Mouse (Mus musculus) Patski (cell line): ENCODE results near the gene Calcoco2. TPM values are rescaled to one million over a fixed set of nuclear protein-coding genes. Genes with fewer than 3 reads are reported as not detected.
"Not testable (repeated sequence)": the region's sequence is repeated elsewhere in the genome, so short reads cannot be mapped to it uniquely, and the experiment has no call there.

Experiments used
- ATAC-seq: fragments of 100-300 bp; one replicate; pipeline ENCODE4 v1.8.0; 2021
- CTCF ChIA-PET: fragments of 350-600 bp; sonication (Branson Sonifier 250); formaldehyde crosslinking; loops from one replicate; lab custom pipeline; 2022; ENCODE audit warnings: inconsistent platforms; lab: Charles Lee
- POLR2A ChIA-PET: fragments of 350-600 bp; sonication (Branson Sonifier 250); formaldehyde crosslinking; loops from one replicate; lab custom pipeline; 2022; ENCODE audit warnings: antibody characterized with exemption, inconsistent platforms; lab: Charles Lee
- DNase-seq: peaks from one replicate; pipeline ENCODE4 v3.0.0-alpha.2; 2011; ENCODE audit warnings: low read depth, low spot score
- H3K27me3 ChIP-seq: fragments of 371-371 bp; one replicate; pipeline ENCODE4 v1.5.1; 2021
- CTCF ChIP-seq: fragments of 100-300 bp; IDR thresholded peaks from one replicate; pipeline ENCODE4 v1.5.1; 2021
- in situ Hi-C: fragments of 300-500 bp; cut with MboI; formaldehyde crosslinking; loops from 3 replicates; pipeline ENCODE4 v1.11.1; 2018; ENCODE audit warnings: low pct_unique_long_range_greater_than_20kb, mixed read lengths
- polyA plus RNA-seq: library from polyadenylated mRNA; unstranded; gene quantifications from one replicate; pipeline ENCODE4 v1.2.3, GENCODE M21; 2021

Calcoco2 gene
- polyA plus RNA-seq: not detected

DNA sequence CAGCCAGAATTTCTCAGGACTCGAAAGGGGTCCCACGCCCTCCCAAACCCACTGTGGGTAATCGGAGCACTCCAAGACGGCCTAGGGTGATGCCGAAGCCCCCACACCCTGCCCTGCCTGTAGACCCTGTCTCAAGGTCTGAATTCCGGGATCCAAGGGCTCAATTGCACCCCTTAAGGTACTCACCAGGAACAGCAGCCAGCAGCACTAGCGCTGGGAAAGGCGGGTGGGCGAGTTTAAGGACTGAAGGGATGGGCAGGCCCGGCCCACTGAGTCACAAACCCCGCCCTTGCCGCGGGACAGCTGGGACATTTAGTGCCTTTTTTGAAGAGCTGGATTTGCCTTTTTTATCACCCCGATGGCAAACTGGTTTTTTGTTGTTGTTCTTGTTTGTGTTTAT lies at the start of gene Calcoco2:
Gene Calcoco2 (minus strand): TSS at position 214 of the 400 bp plus-strand sequence.
- ATAC-seq (no peak), DNase-seq (no peak)
- no peaks in the 10 kb centered on the region for H3K27me3 ChIP-seq
- in situ Hi-C loops: no loop called here
- no peak for TF ChIP-seq CTCF
- ChIA-PET CTCF (interaction anchor here (1.8 to 2.2 kb wide), 2 partner anchors 19 to 22 kb away, joined by 6 to 7 read pairs; partner anchors contain the start of gene Ttll6), POLR2A (no interaction called here)

DNA sequence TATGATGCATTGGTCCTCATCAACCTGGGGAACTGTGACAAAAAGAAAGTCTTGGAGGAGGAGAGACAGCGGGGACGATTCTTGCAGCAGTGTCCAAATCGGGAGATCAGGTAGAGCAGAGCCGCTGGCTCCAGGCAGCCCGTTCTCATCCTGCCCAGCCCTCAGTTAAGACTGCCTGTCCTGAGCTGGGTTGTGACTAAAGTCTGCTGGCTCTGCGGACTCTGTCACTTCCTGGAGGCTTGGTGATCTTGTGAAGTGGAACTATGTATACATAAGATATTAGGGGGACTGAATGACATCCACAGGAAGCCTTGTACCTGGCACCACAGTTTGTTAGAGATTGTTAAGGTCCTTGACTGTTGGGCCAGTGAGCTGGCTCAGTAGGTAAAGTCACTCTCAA lies 35.7 kb upstream of the Calcoco2 start:
- ATAC-seq (no peak), DNase-seq (no peak)
- TF ChIP-seq CTCF: no peak
- in situ Hi-C loops: no loop called here
- H3K27me3 ChIP-seq: no peaks in the 10 kb centered on the region
- ChIA-PET CTCF (interaction anchor here (1.3 to 2.2 kb wide), 3 partner anchors 14 to 93 kb away, joined by 3 to 5 read pairs (median 4); partner anchors contain the start of gene Ttll6), POLR2A (interaction anchor here (0.7 kb wide), 1 partner anchor 67 kb away, joined by 4 read pairs; no protein-coding TSS in a partner anchor)

DNA sequence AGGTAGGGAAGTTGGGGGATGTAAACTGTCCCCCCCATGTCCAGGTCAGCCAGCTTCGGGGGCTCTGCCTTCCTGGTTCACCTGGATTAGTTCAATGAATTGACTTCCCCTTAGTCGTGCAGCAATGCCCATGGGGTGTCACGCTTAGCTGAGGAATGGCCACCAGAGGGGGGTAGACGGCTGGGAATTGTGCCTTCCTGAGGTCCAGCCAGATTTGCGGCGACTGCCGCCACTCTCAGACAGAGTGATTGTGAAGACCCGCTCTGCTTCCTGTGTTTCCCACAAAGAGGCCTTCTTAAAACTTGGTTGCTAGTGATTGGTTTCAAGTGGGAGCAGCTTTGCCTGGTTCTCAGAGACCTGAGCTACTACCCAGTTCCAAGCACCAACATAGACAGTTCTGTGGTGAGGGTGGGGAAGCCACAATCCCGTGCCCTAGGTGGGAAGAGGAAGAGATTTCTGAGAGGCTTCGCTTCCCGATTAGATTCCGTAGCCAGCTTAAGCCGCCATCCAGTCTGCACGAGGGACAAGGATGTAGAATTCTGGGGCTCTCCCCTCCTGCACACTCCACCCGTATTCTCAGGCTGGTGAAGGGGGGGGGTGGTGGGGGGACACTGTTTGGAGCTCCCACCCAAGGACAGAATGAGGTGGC lies 34.0 kb upstream of the Calcoco2 start:
- in situ Hi-C loops: no loop called here
- POLR2A ChIA-PET: interaction anchor here (0.6 kb wide), 2 partner anchors 69 to 104 kb away, joined by 3 to 4 read pairs; no protein-coding TSS in a partner anchor
- DNase-seq (no peak), ATAC-seq (no peak)
- CTCF ChIA-PET: interaction anchor here (0.8 to 1.7 kb wide), 7 partner anchors 13 to 111 kb away, joined by 3 to 11 read pairs (median 4); no protein-coding TSS in a partner anchor
- no peaks in the 10 kb centered on the region for H3K27me3 ChIP-seq
- peak; percentile 81 for TF ChIP-seq CTCF

DNA sequence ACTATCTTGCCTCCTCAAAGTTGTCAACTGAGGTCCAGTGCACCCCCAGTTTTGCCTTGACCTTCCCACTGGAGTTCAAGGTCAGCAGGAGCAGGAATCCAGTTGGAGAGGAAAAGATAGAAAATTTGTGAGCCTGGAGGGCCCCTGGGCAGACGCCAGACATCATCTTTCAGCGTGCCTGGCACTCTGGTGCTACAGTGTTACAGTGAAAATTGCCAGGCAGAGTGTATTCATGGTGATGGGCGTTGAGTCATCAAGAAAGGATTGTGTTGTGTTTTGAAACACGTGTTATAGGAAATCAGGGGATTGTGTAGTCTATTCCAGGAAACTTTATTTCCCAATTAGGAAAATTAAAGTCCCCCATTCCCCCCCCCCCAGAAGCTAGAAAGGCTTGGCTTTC lies 32.0 kb upstream of the Calcoco2 start:
- no peak for ATAC-seq
- no peaks in the 10 kb centered on the region for H3K27me3 ChIP-seq
- no peak for DNase-seq
- TF ChIP-seq CTCF: no peak
- in situ Hi-C loops: loop anchor here (5.0 kb wide), 1 partner anchor 94 kb away; no protein-coding TSS in a partner anchor
- ChIA-PET POLR2A (interaction anchor here (0.6 kb wide), 1 partner anchor 172 kb away, joined by 4 read pairs; no protein-coding TSS in a partner anchor), CTCF (interaction anchor here (1.2 kb wide), 2 partner anchors 94 to 96 kb away, joined by 4 to 7 read pairs; no protein-coding TSS in a partner anchor)

DNA sequence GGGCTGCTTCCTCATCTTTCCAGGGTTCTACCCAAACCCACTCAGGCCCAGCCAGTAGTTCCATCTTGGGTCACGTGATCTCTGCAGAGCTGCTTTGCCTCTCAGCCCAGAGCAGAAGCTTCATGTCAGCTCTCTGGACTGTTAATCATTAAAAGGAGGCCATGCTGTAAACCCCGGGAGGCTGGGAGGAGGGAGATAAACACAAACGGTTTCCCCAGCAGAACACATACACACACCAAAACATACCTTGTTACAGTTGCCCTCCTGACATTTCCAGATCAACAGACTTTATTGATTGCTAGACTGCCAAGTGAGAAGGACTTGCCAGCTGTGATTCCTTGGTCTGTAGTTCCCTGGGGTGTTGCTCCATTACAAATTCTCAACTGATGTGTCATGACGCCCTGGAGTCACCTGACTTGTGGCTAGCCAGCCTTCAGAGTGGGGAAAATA lies 29.0 kb upstream of the Calcoco2 start:
- ChIA-PET POLR2A (no interaction called here), CTCF (interaction anchor here (0.6 to 0.9 kb wide), 2 partner anchors 48 to 314 kb away, joined by 3 read pairs; no protein-coding TSS in a partner anchor)
- DNase-seq (peak; percentile 92), ATAC-seq (peak; percentile 77)
- in situ Hi-C loops: loop anchor here (5.0 kb wide), 1 partner anchor 97 kb away; no protein-coding TSS in a partner anchor
- TF ChIP-seq CTCF: no peak
- H3K27me3 ChIP-seq: no peaks in the 10 kb centered on the region

DNA sequence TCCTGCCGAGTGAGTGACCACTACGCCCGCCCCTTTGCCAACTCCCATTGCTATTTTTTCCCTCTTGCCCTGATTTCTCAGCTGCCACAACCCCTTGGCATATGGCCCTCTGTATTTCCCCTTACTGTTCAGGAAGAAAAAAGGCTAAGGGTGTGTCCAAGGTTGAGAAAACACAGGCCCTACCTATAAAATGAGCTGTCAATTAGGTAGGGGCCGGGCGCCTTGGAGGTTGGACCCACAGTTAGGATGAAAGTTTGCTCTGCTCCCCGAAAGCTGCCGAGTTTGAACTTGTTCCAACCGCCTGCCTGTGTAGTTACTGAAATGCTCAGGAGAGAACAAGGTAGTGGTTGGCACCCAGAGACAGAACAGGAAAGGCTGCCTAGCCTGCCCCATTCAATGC lies 24.1 kb upstream of the Calcoco2 start:
- in situ Hi-C loops: no loop called here
- no peak for TF ChIP-seq CTCF
- ATAC-seq (no peak), DNase-seq (no peak)
- CTCF ChIA-PET: interaction anchor here (1.1 to 2.0 kb wide), 3 partner anchors 9 to 99 kb away, joined by 3 to 7 read pairs (median 3); no protein-coding TSS in a partner anchor
- no peaks in the 10 kb centered on the region for H3K27me3 ChIP-seq
- POLR2A ChIA-PET: no interaction called here

DNA sequence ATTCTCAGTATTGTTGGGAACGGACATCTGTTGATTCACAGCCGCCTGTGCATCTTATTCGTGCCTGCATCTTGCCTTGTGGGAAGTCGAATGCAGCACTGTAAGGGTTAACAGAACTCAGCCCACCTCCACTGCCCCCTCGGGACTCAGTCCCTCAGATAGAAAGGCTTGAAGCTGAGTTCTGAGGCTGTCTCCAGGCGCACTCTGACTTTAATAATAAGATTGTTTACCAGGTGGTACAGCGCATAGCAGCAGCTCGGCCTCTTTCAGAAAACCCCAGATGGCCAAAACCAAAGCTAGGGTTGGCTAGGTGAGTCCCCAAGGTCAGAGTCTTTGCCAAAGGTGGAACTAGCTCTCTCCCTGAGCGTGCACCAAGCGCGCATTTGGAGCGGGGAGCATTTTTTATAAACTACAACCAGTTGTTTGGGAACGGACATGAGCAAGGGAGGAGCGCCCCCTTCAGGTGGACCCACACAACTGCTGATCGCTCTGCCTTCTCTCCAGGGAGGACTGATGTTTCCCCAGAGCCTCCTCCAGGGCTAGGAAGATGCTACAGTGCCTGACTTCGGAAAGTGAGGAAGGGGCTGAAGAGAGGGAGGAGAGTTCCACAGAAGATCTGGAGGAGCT lies 21.6 kb upstream of the Calcoco2 start, which contains the start of gene Ttll6:
Gene Ttll6 (plus strand): TSS at position 548 of the 627 bp plus-strand sequence.
- ChIA-PET POLR2A (interaction anchor here (0.6 kb wide), 1 partner anchor 463 kb away, joined by 6 read pairs; no protein-coding TSS in a partner anchor), CTCF (interaction anchor here (0.6 to 1.7 kb wide), 12 partner anchors 9 to 172 kb away, joined by 3 to 7 read pairs (median 4); partner anchors contain the start of genes Calcoco2 and Ube2z)
- no peaks in the 10 kb centered on the region for H3K27me3 ChIP-seq
- in situ Hi-C loops: loop anchor here (5.0 kb wide), 1 partner anchor 41 kb away; no protein-coding TSS in a partner anchor
- TF ChIP-seq CTCF: peak; percentile 97
- ATAC-seq (no peak), DNase-seq (no peak)

DNA sequence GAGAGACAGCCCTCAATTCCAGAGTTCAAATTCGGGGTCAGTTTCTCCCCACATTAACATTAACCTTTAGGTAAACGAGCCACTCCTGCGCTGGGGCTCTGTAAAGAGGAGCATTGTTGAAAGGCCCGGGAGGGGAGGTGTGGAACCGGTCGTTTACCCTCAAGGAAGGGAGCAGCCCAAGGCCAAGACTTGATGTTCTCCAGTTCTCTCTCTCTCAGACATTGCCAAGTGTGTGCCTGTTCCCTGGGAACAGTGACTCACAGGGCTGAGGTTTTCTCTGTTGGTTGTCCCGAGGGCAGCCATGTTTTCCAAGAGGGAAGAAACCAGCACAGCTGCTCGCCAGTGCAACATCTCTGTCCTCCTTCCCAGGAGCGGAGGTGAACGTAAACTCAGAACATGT lies 18.8 kb upstream of the Calcoco2 start:
- H3K27me3 ChIP-seq: no peaks in the 10 kb centered on the region
- POLR2A ChIA-PET: no interaction called here
- ATAC-seq (no peak), DNase-seq (no peak)
- in situ Hi-C loops: loop anchor here (5.0 kb wide), 1 partner anchor 38 kb away; no protein-coding TSS in a partner anchor
- CTCF ChIA-PET: interaction anchor here (1.2 kb wide), 1 partner anchor 37 kb away, joined by 6 read pairs; no protein-coding TSS in a partner anchor
- no peak for TF ChIP-seq CTCF

DNA sequence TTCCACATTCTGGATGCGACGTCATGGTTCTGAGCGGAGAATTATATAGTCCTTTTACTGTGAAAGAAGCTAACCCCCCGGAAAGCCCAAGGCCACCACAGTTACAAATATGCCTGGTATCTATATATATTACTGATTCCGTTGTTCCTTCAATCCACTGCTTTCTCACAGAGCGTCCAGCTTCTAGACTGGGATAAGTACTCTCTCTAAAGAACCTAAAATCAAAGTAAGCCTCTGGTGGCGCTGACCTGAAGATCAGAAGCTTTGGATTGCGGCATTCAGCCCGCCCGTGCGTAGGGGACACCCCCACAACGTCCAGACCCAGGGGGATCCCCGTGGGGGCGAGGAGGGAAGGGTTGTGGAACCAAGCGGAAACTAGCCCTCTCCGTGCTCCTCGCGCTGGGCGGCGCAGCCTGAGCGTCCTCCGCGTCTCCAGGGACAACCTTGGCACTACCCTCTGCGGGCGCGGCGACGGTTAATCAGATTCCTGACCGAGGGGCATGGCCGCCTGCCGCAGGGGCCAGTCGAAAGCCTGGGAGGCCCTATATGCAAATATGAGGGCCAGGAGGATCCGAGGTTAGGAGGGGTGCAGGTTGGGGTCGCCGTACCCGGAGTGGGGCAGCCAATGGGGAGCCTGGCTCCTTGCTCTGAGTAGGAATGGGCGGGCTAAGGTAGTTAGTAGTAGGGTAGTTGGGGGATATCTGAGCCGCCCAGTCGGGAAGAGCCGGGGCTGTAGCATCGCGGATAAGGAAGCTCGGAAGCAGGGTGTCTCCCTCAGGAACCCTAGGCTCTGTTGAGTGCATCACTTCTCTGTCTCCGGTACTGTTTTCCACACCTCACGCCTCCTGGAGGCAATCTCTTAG lies 12.5 kb upstream of the Calcoco2 start:
- DNase-seq (no peak), ATAC-seq (no peak)
- no peak for TF ChIP-seq CTCF
- CTCF ChIA-PET: interaction anchor here (1.0 to 1.3 kb wide), 2 partner anchors 9 to 17 kb away, joined by 3 to 4 read pairs; partner anchors contain the start of gene Ttll6
- in situ Hi-C loops: no loop called here
- POLR2A ChIA-PET: no interaction called here
- H3K27me3 ChIP-seq: no peaks in the 10 kb centered on the region

DNA sequence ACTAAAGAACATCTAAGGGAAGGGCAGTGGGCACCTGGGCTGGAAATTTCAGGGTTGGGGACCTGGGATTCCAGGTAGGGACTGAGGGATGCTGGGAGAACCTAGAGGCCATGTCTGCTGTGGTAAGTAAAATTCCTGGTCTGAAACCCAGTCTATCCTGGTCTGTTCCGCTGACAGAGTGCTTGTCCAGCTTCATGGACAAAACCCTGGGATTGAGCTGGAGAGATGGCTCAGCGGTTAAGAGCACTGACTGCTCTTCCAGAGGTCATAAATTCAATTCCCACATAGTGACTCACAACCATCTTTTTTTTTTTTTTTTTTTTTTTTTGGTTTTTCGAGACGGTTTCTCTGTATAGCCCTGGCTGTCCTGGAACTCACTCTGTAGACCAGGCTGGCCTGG lies 11.0 kb upstream of the Calcoco2 start:
- ATAC-seq, in situ Hi-C loops, H3K27me3 ChIP-seq, DNase-seq: not testable (repeated sequence)
- ChIA-PET CTCF (interaction anchor here (0.7 to 1.4 kb wide), 2 partner anchors 10 to 506 kb away, joined by 3 to 5 read pairs; partner anchors contain the start of gene Ttll6), POLR2A (interaction anchor here (0.6 kb wide), 1 partner anchor 131 kb away, joined by 4 read pairs; no protein-coding TSS in a partner anchor)
